Mouse (Mus musculus) bone marrow macrophage, adult 2 months (primary cell): ENCODE results near the gene Ociad2.

Experiments
- CTCF ChIP-seq: IDR thresholded peaks from 2 replicates; pipeline ENCODE4 v1.5.1; 2012; ENCODE audit warnings: low read depth, mild to moderate bottlenecking, low read length, moderate library complexity
- POLR2A ChIP-seq: IDR thresholded peaks from 2 replicates; pipeline ENCODE4 v1.6.1; 2012; ENCODE audit warnings: mild to moderate bottlenecking, low read depth, low read length, borderline replicate concordance

GRCm38 (mm10) chr5:73364107-73364864 is 23.5 kb upstream of the Ociad2 start:
- TF ChIP-seq CTCF, result no peak
- no peak for TF ChIP-seq POLR2A
